Mouse (Mus musculus): ENCODE measurements around the gene Alox12e. TPM values are rescaled to one million over a fixed set of nuclear protein-coding genes. Genes with fewer than 3 reads are reported as not detected.

Alox12e gene
- polyA plus RNA-seq, 2 experiments from 2014 or later, result not detected

DNA sequence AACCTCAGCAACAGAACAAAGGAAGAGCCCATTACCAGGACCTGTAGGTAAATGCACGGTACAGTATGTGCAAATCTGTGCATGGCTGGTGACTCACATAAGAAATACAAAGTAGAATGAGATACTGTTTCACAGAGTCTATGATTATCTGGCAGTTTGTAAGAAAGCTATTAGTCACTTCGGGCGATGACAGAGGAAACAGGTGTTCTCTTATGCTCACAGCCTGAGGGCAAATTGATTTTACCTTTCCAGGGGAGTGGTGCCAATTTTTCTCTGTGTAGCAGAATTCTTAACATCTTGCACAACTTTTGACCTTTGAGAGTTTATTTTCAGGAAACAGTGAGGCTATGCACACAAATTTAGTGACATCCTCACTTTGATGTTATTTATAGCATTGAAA is 37.7 kb downstream of the Alox12e start:
- ATAC-seq, result no peak

DNA sequence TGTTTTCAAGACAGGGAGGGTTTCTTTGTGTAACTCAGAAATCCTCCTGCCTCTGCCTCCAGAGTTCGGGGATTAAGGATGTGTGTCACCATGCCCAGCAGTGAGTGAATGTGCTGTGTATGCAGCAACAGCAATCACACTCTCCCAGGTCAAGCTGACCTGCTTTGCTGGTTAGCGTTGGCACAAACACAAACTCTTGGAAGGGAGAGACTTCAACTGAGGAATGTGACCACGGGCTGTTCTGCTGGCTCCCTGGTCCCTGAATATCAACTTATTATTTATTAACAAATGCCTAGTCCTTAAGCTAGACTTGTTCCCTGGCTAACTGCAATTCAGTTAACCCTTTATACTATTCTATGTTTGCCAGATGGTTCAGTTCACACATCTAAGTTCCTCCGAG is 38.8 kb downstream of the Alox12e start:
- ATAC-seq, result no peak

DNA sequence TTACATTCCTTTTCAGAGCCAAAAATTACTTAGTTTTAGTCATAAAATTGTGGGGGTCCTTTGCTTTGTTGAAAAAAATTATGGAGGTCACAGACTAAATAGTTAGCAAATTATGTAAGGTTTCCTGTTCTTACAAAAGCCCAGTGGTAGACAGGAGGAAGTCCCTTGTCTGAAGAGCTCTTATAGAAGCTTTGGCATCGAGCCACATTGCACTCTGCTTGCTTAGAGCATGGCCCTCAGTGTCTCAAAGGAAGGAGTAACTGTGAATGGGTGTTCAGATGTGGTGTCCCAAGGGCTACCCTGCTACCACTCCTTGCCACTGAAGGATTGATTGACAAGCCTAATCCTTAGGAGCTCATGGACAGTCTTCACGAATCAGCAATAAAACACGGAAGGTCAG is 42.0 kb downstream of the Alox12e start:
- ATAC-seq, result peak; percentile 84

DNA sequence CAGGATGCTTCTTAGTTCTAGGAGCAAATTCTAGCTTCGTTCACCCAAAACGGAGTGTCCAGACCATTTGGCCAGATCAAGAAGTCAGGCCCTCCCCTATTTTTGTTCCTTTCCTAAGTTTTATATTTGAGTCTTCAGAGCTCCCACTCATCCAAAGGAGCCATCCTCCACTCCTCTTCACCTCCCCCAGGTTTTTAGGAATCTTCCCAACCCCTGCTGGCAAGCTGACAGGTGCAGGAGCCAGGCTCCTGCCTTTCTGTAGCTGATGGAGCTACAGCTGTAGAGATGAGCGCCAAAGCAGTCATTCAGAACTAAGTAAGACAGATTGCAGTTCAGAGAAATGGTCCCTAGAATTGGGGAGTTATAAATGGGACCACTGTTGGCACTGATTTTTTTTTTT is 43.5 kb downstream of the Alox12e start:
- ATAC-seq, result no peak

DNA sequence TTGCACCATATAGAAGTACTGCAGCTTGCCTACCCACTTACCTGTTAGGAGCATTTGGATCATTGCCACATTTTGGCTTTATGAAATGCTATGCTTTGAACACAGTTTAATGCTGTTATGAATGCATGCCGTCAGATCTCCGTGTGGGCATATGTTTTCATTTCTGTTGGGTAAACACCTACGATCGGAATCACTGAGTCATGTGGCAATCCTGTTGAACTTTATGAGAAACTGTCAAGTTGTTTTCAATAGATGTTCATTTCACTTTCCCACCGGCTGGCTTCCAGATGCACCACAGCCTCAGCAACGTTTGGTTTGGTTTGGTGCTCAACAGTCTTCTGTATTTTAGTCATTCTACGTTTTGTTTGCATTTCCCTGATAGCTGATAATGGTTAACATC is 50.8 kb downstream of the Alox12e start:
- no peak for ATAC-seq

DNA sequence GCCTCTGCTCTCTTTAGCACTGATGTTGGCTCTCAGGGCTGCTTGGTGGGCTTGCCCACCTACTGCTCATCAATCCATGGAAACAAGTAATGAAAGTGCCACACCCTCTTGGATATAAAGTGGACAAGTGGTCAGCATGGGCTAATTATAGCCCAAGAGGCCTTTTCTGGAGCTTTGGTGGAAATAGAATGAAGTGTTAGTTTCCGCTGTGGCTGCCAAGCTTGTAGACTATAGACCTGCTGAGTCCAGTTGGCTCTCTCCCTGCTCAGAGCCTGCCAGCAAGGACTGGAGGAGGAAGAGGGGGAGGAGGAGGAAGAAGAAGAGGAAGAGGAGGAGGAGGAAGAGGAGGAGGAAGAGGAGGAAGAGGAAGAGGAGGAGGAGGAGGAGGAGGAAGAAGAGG is 56.0 kb downstream of the Alox12e start:
- ATAC-seq, result no peak

DNA sequence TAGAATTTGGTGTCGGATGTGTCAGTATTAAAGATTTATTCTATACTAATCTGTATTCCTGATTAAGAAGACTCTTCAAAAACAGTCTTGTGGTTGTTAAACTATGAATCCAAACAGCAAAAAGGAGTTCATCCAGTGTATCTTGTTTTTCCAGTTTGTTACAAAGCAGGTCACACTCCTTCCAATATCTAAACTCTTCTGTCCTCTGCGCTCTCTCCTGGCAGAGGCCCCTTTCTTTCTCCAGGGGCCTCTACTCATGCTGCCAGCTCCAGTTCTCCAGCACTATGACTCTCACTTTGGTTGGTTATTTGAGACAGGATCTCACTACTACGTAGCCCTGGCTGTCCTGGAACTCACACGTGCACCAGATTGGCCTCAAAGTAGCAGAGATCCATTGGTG is 56.6 kb downstream of the Alox12e start:
- no peak for ATAC-seq

Other genes with a start within 250 kb of the Alox12e start
- not detected for gene Asgr2, start 230.0 kb downstream of the Alox12e start, polyA plus RNA-seq (2017; shearing (Covaris generic))
- gene Mgl2, start 192.3 kb downstream of the Alox12e start, polyA plus RNA-seq (2017; shearing (Covaris generic)), result not detected
- not detected for gene Clec10a, start 166.4 kb downstream of the Alox12e start, polyA plus RNA-seq (2017; shearing (Covaris generic))
- gene Slc16a11, start 109.9 kb downstream of the Alox12e start, polyA plus RNA-seq (2017; shearing (Covaris generic)), result not detected
- 1 to 10 TPM; 2.7 to 3.9 TPM for gene Slc16a13, start 101.6 kb downstream of the Alox12e start, polyA plus RNA-seq (2017; shearing (Covaris generic))
- gene Bcl6b, start 92.8 kb downstream of the Alox12e start, polyA plus RNA-seq (2017; shearing (Covaris generic)), result under 1 TPM; 0.31 to 0.56 TPM
- gene 0610010K14Rik, start 84.7 kb downstream of the Alox12e start, polyA plus RNA-seq (2017; shearing (Covaris generic)), result 100 to 1,000 TPM; 123 to 141 TPM
- gene Gm21988, start 82.8 kb downstream of the Alox12e start, polyA plus RNA-seq (2017; shearing (Covaris generic)), result 1 to 10 TPM; 3.3 to 5.3 TPM
- 100 to 1,000 TPM; 218 TPM for gene Rnasek, start 82.8 kb downstream of the Alox12e start, polyA plus RNA-seq (2017; shearing (Covaris generic))
- under 1 TPM in 1 of 2 experiments, not detected in 1; 0.31 TPM for gene Alox12, start 67.3 kb downstream of the Alox12e start, polyA plus RNA-seq (2017; shearing (Covaris generic))
- gene Alox15, start 29.4 kb upstream of the Alox12e start, polyA plus RNA-seq (2017; shearing (Covaris generic)), result not detected
- 1 to 10 TPM; 4.4 to 7.7 TPM for gene Pelp1, start 87.4 kb upstream of the Alox12e start, polyA plus RNA-seq (2017; shearing (Covaris generic))
- 10 to 100 TPM; 47.0 to 64.1 TPM for gene Arrb2, start 110.0 kb upstream of the Alox12e start, polyA plus RNA-seq (2017; shearing (Covaris generic))
- gene Med11, start 129.3 kb upstream of the Alox12e start, polyA plus RNA-seq (2017; shearing (Covaris generic)), result 10 to 100 TPM; 84.3 to 85.7 TPM
- gene Zmynd15, start 136.8 kb upstream of the Alox12e start, polyA plus RNA-seq (2017; shearing (Covaris generic)), result not detected
- under 1 TPM; 0.43 to 0.87 TPM for gene Cxcl16, start 137.4 kb upstream of the Alox12e start, polyA plus RNA-seq (2017; shearing (Covaris generic))
- 1 to 10 TPM in 1 of 2 experiments, under 1 TPM in 1; 1.00 to 2.5 TPM for gene Tm4sf5, start 182.6 kb upstream of the Alox12e start, polyA plus RNA-seq (2017; shearing (Covaris generic))
- not detected for gene Vmo1, start 192.0 kb upstream of the Alox12e start, polyA plus RNA-seq (2017; shearing (Covaris generic))
- not detected for gene Gltpd2, start 196.6 kb upstream of the Alox12e start, polyA plus RNA-seq (2017; shearing (Covaris generic))
- gene Psmb6, start 202.7 kb upstream of the Alox12e start, polyA plus RNA-seq (2017; shearing (Covaris generic)), result 100 to 1,000 TPM; 378 to 439 TPM
- gene Gm40193, start 210.3 kb upstream of the Alox12e start, polyA plus RNA-seq (2017; shearing (Covaris generic)), result not detected
- gene Pld2, start 217.4 kb upstream of the Alox12e start, polyA plus RNA-seq (2017; shearing (Covaris generic)), result 1 to 10 TPM; 2.7 to 3.9 TPM
- gene Mink1, start 240.3 kb upstream of the Alox12e start, polyA plus RNA-seq (2017; shearing (Covaris generic)), result 1 to 10 TPM; 5.6 to 8.4 TPM